Mouse (Mus musculus): Measurements from ENCODE around the gene Sardh. TPM values are rescaled to one million over a fixed set of nuclear protein-coding genes. Genes with fewer than 3 reads are reported as not detected.

Gene Sardh
- total RNA-seq, 2 experiments from 2014 or later: 0.82 to 1.4 TPM

Other genes starting within 250 kb of the Sardh start
- gene Cacfd1, start 238.4 kb downstream of the Sardh start, total RNA-seq (2021): 10 to 100 TPM; 27.0 to 30.6 TPM
- not detected for gene Slc2a6, start 220.3 kb downstream of the Sardh start, total RNA-seq (2021)
- gene Mymk, start 176.2 kb downstream of the Sardh start, total RNA-seq (2021): 1 to 10 TPM; 2.0 to 5.7 TPM
- gene Adamtsl2, start 169.0 kb downstream of the Sardh start, total RNA-seq (2021): 10 to 100 TPM in 1 of 2 experiments, 1 to 10 TPM in 1; 7.7 to 10.4 TPM
- gene Fam163b, start 105.8 kb downstream of the Sardh start, total RNA-seq (2021): not detected
- gene Dbh, start 83.1 kb downstream of the Sardh start, total RNA-seq (2021): not detected
- gene Vav2, start 178.7 kb upstream of the Sardh start, total RNA-seq (2021): 1 to 10 TPM; 3.1 to 3.9 TPM
- gene Brd3os, start 194.0 kb upstream of the Sardh start, total RNA-seq (2021): 1 to 10 TPM; 1.0 TPM